13 mouse cellular contexts compared by ENCODE assay signal in the genomic region with DNA sequence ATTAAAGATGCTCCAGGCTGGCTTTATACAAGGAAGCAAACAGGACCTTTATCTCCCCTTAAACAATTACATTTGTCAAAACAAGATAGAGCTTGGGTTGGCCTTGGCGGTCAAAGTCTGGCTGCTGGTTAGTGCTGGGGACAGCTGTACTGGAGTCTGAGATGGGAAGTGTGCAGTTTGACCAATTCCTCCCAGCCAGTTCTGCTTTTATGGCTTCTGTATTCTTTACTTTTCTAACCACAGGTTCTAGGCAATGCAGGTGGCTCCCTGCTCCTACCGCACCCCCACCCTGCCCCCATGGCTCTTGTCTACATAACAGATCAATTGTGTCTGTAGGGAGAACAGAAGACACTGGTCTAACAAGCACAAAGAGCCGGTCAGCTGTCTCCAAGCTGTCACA. TPM values are rescaled to one million over a fixed set of nuclear protein-coding genes. Genes with fewer than 3 reads are reported as not detected.
DNase-seq lines count a peak whose midpoint lies in the region; ATAC-seq and TF ChIP-seq lines count a peak whose summit lies in the region.
"Had no signal": no experiment of that assay in that cellular context is flagged by ENCODE, and none has a peak within 500 bp of the region (broad histone marks: within the 10 kb centered on the region; RNA-seq: fewer than 3 reads in every experiment).

No protein-coding gene starts in this region.

- H3K4me2 ChIP-seq in hindbrain, postnatal 0 days (ENCODE audit: low read depth, low read length) = no peak overlapping the region
- H3K4me2 ChIP-seq: neural tube, embryonic 12.5 days had no signal

- no peak for DNase-seq in hindbrain, embryonic 10.5 days (ENCODE audit: low spot score)
- no peak for DNase-seq in hindbrain, postnatal 0 days (ENCODE audit: low spot score)
- DNase-seq in thymus, postnatal 36 days = peak; percentile 31 to 53
- no peak for DNase-seq in frontal cortex, postnatal 36 days (ENCODE audit: low spot score in 2 of 2)
- DNase-seq in lung, adult 18-20 months = no peak
- no peak for DNase-seq in left cerebral cortex, postnatal 4 days
- DNase-seq: cerebellum, adult 9-11 months; forebrain, postnatal 0 days; gastrocnemius, postnatal 36 days; kidney, adult 2 months had no signal

- no peaks in the 10 kb centered on the region for H3K27me3 ChIP-seq in hindbrain, embryonic 10.5 days (ENCODE audit: insufficient read depth, poor library complexity, severe bottlenecking)
- no peaks in the 10 kb centered on the region for H3K27me3 ChIP-seq in hindbrain, postnatal 0 days (ENCODE audit: insufficient read depth, low read length)
- H3K27me3 ChIP-seq: neural tube, embryonic 12.5 days had no signal

- intact Hi-C loops in left cerebral cortex, postnatal 4 days (cut with DNase I) = no loop called here

- no peaks in the 10 kb centered on the region for H3K36me3 ChIP-seq in hindbrain, embryonic 10.5 days
- H3K36me3 ChIP-seq in hindbrain, postnatal 0 days (ENCODE audit: insufficient read depth, low read length) = no peaks in the 10 kb centered on the region
- H3K36me3 ChIP-seq: neural tube, embryonic 12.5 days had no signal

- TF ChIP-seq CTCF in hindbrain, postnatal 0 days (IDR thresholded peaks at IDR 0.05; ENCODE audit: low read depth) = no peak

- H3K4me3 ChIP-seq in hindbrain, embryonic 10.5 days = no peak overlapping the region
- no peak overlapping the region for H3K4me3 ChIP-seq in hindbrain, postnatal 0 days (ENCODE audit: low read length)
- H3K4me3 ChIP-seq: neural tube, embryonic 12.5 days had no signal

- WGBS in hindbrain, embryonic 10.5 days = 76% methylated on average over 3 of the region's 3 CpGs
- 60% methylated on average over 3 of the region's 3 CpGs for WGBS in hindbrain, postnatal 0 days

- H3K4me1 ChIP-seq in hindbrain, embryonic 10.5 days (replicated peaks) = peaks cover 35% of the 10 kb centered on the region
- no peaks in the 10 kb centered on the region for H3K4me1 ChIP-seq in hindbrain, postnatal 0 days (ENCODE audit: insufficient read depth, low read length)

- H3K27ac ChIP-seq in hindbrain, embryonic 10.5 days = peak overlapping the region; percentile 35; the same call in 1 of the 2 replicates
- no peak overlapping the region for H3K27ac ChIP-seq in hindbrain, postnatal 0 days
- H3K27ac ChIP-seq: neural tube, embryonic 12.5 days had no signal

- ATAC-seq in hindbrain, postnatal 0 days = no peak
- peak; percentile 98 for ATAC-seq in granulocyte monocyte progenitor cell, adult 5-6 weeks (replicated peaks; ENCODE audit: poor library complexity, severe bottlenecking)
- ATAC-seq in megakaryocyte, adult 5-6 weeks (ENCODE audit: poor library complexity, severe bottlenecking) = peak; percentile 96
- ATAC-seq: forebrain, postnatal 0 days had no signal

- H3K9ac ChIP-seq in hindbrain, postnatal 0 days (replicated peaks; ENCODE audit: low read length) = no peak overlapping the region
- H3K9ac ChIP-seq: forebrain, postnatal 0 days; neural tube, embryonic 12.5 days had no signal

- H3K9me3 ChIP-seq in hindbrain, embryonic 10.5 days = no peaks in the 10 kb centered on the region
- no peaks in the 10 kb centered on the region for H3K9me3 ChIP-seq in hindbrain, postnatal 0 days (ENCODE audit: low read length)
- H3K9me3 ChIP-seq: neural tube, embryonic 12.5 days had no signal

RNA-seq across cellular contexts. Expression of a gene that starts 11.2 kb away (rescaled TPM):
- 12.7 and 14.5 TPM in 2 replicates for polyA plus RNA-seq in hindbrain, embryonic 10.5 days (2016; fragmentation: Nextera tagmentation; extraction: Ambion mirVana)
- total RNA-seq in hindbrain, postnatal 0 days (2014; rRNA removed) = 6.2 and 12.5 TPM in 2 replicates
- polyA plus RNA-seq in hindbrain, postnatal 0 days (2015; fragmentation: Nextera tagmentation; extraction: Ambion mirVana) = 6.7 and 7.0 TPM in 2 replicates
- total RNA-seq in granulocyte monocyte progenitor cell, adult 5-6 weeks (2014; fragmentation: Nextera tagmentation) = 29.5 and 33.9 TPM in 2 replicates
- 26.9 and 28.8 TPM in 2 replicates for total RNA-seq in granulocyte monocyte progenitor cell, adult 5-6 weeks (2017)
- 51.4 and 51.8 TPM in 2 replicates for total RNA-seq in megakaryocyte, adult 5-6 weeks (2015)
- 36.6 and 37.1 TPM in 2 replicates for total RNA-seq in megakaryocyte, adult 5-6 weeks (2017)
- total RNA-seq in left cerebral cortex, postnatal 4 days (2021) = 10 to 100 TPM; 10.2 to 10.4 TPM

Comparison
In these comparisons a context has a peak if more than half of its experiments do, and no peak if none do; other contexts are left out.
1. DNase-seq: peak in thymus, postnatal 36 days (2 of 2); none in hindbrain, embryonic 10.5 days (single experiment), hindbrain, postnatal 0 days (single experiment), frontal cortex, postnatal 36 days (0 of 2), lung, adult 18-20 months (0 of 2) and left cerebral cortex, postnatal 4 days (single experiment).